Mouse (Mus musculus): ENCODE measurements around the gene Ndufc1.
"Not testable (repeated sequence)": the region's sequence is repeated elsewhere in the genome, so short reads cannot be mapped to it uniquely, and the experiment has no call there.

Gene Ndufc1

GRCm38 (mm10) chr3:51395461-51396145 lies 13.2 kb downstream of the Ndufc1 start:
- DNase-seq: no peak

- DNase-seq: no peak
These were observed 13.9 kb downstream of the Ndufc1 start for GRCm38 (mm10) chr3:51394881-51395280.

- DNase-seq: no peak
These were observed 15.1 kb downstream of the Ndufc1 start for GRCm38 (mm10) chr3:51393651-51394050.

GRCm38 (mm10) chr3:51393018-51393417 lies 15.8 kb downstream of the Ndufc1 start:
- DNase-seq: not testable (repeated sequence)

- no peak for DNase-seq
These were observed 17.2 kb downstream of the Ndufc1 start for GRCm38 (mm10) chr3:51391591-51391990.

- no peak for DNase-seq
These were observed 17.7 kb downstream of the Ndufc1 start for GRCm38 (mm10) chr3:51391095-51391494.

GRCm38 (mm10) chr3:51388904-51389303 lies 19.9 kb downstream of the Ndufc1 start:
- DNase-seq: no peak

GRCm38 (mm10) chr3:51387868-51388381 lies 20.9 kb downstream of the Ndufc1 start:
- no peak for DNase-seq

GRCm38 (mm10) chr3:51387134-51387451 lies 21.7 kb downstream of the Ndufc1 start:
- DNase-seq: no peak

GRCm38 (mm10) chr3:51386441-51387133 lies 22.2 kb downstream of the Ndufc1 start:
- no peak for DNase-seq

GRCm38 (mm10) chr3:51383409-51383808 lies 25.4 kb downstream of the Ndufc1 start:
- DNase-seq: no peak

GRCm38 (mm10) chr3:51380660-51381014 lies 28.2 kb downstream of the Ndufc1 start:
- DNase-seq: no peak

- DNase-seq: peak; percentile 43
These were observed 28.8 kb downstream of the Ndufc1 start for GRCm38 (mm10) chr3:51379786-51380659.

GRCm38 (mm10) chr3:51378665-51378946 lies 30.2 kb downstream of the Ndufc1 start:
- no peak for DNase-seq

GRCm38 (mm10) chr3:51377878-51378664 lies 30.7 kb downstream of the Ndufc1 start:
- peak; percentile 68 for DNase-seq

GRCm38 (mm10) chr3:51375307-51376265 lies 33.2 kb downstream of the Ndufc1 start:
- peak; percentile 73 for DNase-seq

GRCm38 (mm10) chr3:51373544-51373943 lies 35.2 kb downstream of the Ndufc1 start:
- DNase-seq: no peak

GRCm38 (mm10) chr3:51372883-51373282 lies 35.9 kb downstream of the Ndufc1 start:
- DNase-seq: no peak

- no peak for DNase-seq
These were observed 37.0 kb downstream of the Ndufc1 start for GRCm38 (mm10) chr3:51371826-51372225.

- DNase-seq: no peak
These were observed 40.8 kb downstream of the Ndufc1 start for GRCm38 (mm10) chr3:51368011-51368410.

GRCm38 (mm10) chr3:51366926-51367325 lies 41.9 kb downstream of the Ndufc1 start:
- DNase-seq: no peak

GRCm38 (mm10) chr3:51365517-51365882 lies 43.3 kb downstream of the Ndufc1 start:
- no peak for DNase-seq

Data from lung, postnatal 10 days (tissue).